Mouse (Mus musculus) small intestine, adult 2 months (tissue): ENCODE data around the gene Hydin.

ENCODE experiments used
- CTCF ChIP-seq: fragments of 200-500 bp; IDR thresholded peaks from 2 replicates; pipeline ENCODE4 v1.5.1; 2012; ENCODE audit warnings: low read depth, mild to moderate bottlenecking, control low read depth, inconsistent platforms, low read length, moderate library complexity, mixed read lengths; ENCODE audit not compliant: insufficient replicate concordance, insufficient read length; ENCODE audit errors: extremely low read depth
- POLR2A ChIP-seq: fragments of 200-500 bp; IDR thresholded peaks from 2 replicates; pipeline ENCODE4 v1.6.1; 2012; ENCODE audit warnings: low read depth, mild to moderate bottlenecking, control low read depth, inconsistent platforms, low read length, moderate library complexity

- no peak for TF ChIP-seq CTCF
- no peak for TF ChIP-seq POLR2A
Measured at GRCm38 (mm10) chr8:110450463-110450862, 183.7 kb downstream of the Hydin start.
